Mouse (Mus musculus) limb, embryonic 15.5 days (tissue): ENCODE results near the gene Zyx. TPM values are rescaled to one million over a fixed set of nuclear protein-coding genes. Genes with fewer than 3 reads are reported as not detected.

Experiments
- ATAC-seq: fragments of 200-750 bp; cut with Nextera tagmentation; 2 replicates; pipeline ENCODE4 v1.8.0; 2017; ENCODE audit warnings: low read depth, moderate TSS enrichment; ENCODE audit not compliant: insufficient number of reproducible peaks, low FRiP score, low TSS enrichment
- H3K27ac ChIP-seq: fragments of 300-500 bp; sonication (generic); 2 replicates; pipeline ENCODE4 v1.5.1; 2015; ENCODE audit warnings: moderate library complexity, mild to moderate bottlenecking, inconsistent platforms
- H3K27me3 ChIP-seq: fragments of 300-500 bp; sonication (generic); 2 replicates; pipeline ENCODE4 v1.6.1; 2015; ENCODE audit warnings: inconsistent platforms
- H3K36me3 ChIP-seq: fragments of 300-500 bp; sonication (generic); 2 replicates; pipeline ENCODE4 v1.6.1; 2015; ENCODE audit warnings: inconsistent platforms
- H3K4me1 ChIP-seq: fragments of 300-500 bp; sonication (generic); 2 replicates; pipeline ENCODE4 v1.6.1; 2015; ENCODE audit warnings: inconsistent platforms
- H3K4me2 ChIP-seq: fragments of 300-500 bp; sonication (generic); 2 replicates; pipeline ENCODE4 v1.6.1; 2015; ENCODE audit warnings: mild to moderate bottlenecking, inconsistent platforms
- H3K4me3 ChIP-seq: fragments of 300-500 bp; sonication (generic); 2 replicates; pipeline ENCODE4 v1.5.1; 2015; ENCODE audit warnings: mild to moderate bottlenecking, inconsistent platforms
- H3K9ac ChIP-seq: fragments of 300-500 bp; sonication (generic); 2 replicates; pipeline ENCODE4 v1.6.1; 2015; ENCODE audit warnings: inconsistent platforms
- H3K9me3 ChIP-seq: fragments of 300-500 bp; sonication (generic); 2 replicates; pipeline ENCODE4 v1.6.1; 2016; ENCODE audit warnings: inconsistent platforms
- WGBS: fragments of 180-500 bp; shearing (Covaris S2); methylation state at CpG from one replicate; pipeline ENCODE4 v1.1.7; 2015; 5-methylcytosine and 5-hydroxymethylcytosine counted together
- polyA plus RNA-seq: library from polyadenylated mRNA; unstranded; fragments of >200 nt; fragmentation: Nextera tagmentation; extraction: Ambion mirVana; gene quantifications from 2 replicates; pipeline ENCODE4 v1.2.1, GENCODE M21; 2015

The Zyx gene
- polyA plus RNA-seq, 1 experiment from 2014 or later, result 107 TPM

DNA sequence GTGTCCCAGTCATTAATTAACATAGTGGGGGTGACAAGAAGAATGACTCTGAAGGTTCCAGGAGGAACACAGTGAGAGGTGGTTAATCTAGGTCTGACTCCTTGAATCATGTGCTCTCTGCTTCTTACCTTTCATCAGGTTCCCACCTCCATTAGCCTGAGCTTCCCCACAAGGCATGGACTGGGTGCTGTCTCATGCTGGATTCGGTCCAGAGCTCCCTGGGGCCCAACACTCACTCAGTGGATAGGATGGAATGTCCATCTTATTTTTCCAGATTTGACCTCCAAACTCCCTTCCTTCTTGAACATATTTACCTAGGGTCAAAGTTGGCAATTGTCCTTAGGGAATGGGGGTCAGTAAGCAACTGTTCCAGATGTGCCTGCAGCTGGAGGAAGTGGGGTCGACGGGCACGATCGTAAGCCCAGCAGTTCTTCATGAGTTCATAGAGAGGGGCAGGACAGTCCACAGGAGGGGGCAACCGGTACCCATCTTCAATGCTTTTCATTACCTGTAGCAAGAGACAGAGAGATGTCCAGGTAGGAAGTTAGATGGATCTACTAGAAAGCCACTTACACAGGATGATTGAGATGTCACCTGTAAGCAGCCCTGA is 10.9 kb downstream of the Zyx start:
- no peak overlapping the region for H3K4me2 ChIP-seq
- H3K9me3 ChIP-seq, result no peaks in the 10 kb centered on the region
- no peaks in the 10 kb centered on the region for H3K27me3 ChIP-seq
- no peak overlapping the region for H3K27ac ChIP-seq
- 72% methylated on average over 6 of the region's 6 CpGs for WGBS
- H3K4me3 ChIP-seq, result no peak overlapping the region
- H3K4me1 ChIP-seq, result peaks cover 17% of the 10 kb centered on the region
- H3K36me3 ChIP-seq, result peaks cover 62% of the 10 kb centered on the region
- ATAC-seq, result no peak
- H3K9ac ChIP-seq, result no peak overlapping the region

DNA sequence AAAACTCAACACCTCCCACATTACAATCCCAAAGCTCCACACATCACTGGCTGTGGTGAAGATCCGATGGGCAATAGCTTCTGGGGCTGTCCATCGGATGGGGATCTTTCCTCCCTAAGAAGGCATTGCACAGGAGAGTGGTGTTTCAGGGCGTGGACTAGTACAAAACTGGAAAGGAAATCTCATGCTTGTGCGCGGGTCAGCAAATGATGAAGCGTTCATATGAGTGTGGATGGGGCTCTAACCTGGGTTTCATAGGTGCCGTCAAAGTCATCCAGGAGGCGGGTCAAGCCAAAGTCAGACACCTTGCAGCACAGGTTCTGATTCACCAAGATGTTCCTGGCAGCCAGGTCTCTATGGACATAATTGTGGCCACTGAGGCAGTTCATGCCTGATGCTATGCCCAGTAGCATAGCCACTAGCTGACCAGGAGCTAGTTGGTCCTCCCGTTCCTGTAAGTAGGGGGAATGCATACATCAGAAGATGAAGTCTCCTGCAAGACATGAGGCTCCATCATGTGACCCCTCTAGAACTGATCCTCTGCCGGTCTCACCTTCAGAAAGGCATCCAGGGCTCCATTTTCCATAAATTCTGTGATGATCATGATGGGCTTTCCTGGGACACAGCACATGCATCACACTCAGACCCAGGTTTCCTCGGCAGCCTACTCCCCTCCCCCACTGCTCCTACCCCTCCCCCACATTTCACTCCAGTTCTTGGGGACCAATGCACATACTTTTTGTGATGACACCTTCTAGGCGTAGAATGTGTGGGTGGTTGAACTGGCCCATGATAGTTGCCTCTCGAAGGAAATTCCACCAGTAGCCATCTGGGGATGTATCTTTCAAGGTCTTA is 11.8 kb downstream of the Zyx start:
- Histone ChIP-seq H3K27me3 (no peaks in the 10 kb centered on the region), H3K4me3 (no peak overlapping the region), H3K9ac (no peak overlapping the region), H3K27ac (no peak overlapping the region), H3K4me1 (peaks cover 17% of the 10 kb centered on the region), H3K9me3 (no peaks in the 10 kb centered on the region), H3K4me2 (no peak overlapping the region), H3K36me3 (peaks cover 56% of the 10 kb centered on the region)
- 90% methylated on average over 13 of the region's 13 CpGs for WGBS
- ATAC-seq, result no peak

DNA sequence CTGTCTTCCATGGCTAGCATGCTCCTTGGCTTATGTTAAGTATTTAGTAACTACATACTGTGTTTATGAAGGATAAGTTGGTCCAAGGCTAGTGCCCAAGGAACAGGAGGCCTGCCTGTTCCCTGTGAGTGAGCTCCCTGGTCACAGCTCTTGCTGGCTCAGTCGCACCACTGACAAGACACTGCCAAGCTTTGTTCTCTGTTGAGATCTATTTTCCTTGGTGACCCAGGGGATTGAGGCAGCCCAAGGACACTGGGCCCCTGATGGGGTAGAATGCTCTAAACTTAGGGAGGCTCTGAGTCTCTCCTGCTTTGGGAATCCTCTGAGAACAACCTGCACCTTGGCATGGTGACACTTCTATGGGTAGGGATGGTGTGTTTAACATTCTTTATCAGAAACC is 12.6 kb downstream of the Zyx start:
- WGBS, result 59% methylated on average over 1 of the region's 1 CpGs
- Histone ChIP-seq H3K9me3 (no peaks in the 10 kb centered on the region), H3K36me3 (peaks cover 48% of the 10 kb centered on the region), H3K4me2 (no peak overlapping the region), H3K4me3 (no peak overlapping the region), H3K27me3 (no peaks in the 10 kb centered on the region), H3K27ac (no peak overlapping the region), H3K9ac (no peak overlapping the region), H3K4me1 (peaks cover 13% of the 10 kb centered on the region)
- no peak for ATAC-seq

DNA sequence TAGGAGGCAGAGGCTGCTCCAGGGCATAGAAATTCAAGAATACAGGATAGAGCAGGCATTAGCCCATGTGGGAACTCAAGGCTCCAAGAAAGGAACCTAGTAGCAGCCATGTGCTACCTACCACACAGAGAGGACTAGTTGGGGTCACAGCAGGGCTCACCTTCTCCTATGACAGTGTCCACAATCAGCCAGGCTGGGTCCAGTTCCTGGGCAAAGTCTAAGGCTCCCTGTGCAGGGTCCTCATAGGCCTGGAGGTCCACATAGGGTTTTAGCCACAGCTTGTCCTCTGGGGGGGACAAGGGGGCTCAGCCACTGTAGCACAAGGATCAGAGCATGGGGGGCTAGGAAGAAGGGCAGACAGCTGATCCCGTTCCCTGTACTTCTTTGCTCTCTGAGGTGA is 13.1 kb downstream of the Zyx start:
- Histone ChIP-seq H3K4me3 (no peak overlapping the region), H3K9me3 (no peaks in the 10 kb centered on the region), H3K4me1 (peaks cover 8% of the 10 kb centered on the region), H3K36me3 (peaks cover 44% of the 10 kb centered on the region), H3K9ac (no peak overlapping the region), H3K4me2 (no peak overlapping the region), H3K27ac (no peak overlapping the region), H3K27me3 (no peaks in the 10 kb centered on the region)
- ATAC-seq, result no peak
- 81% methylated on average over 1 of the region's 1 CpGs for WGBS

DNA sequence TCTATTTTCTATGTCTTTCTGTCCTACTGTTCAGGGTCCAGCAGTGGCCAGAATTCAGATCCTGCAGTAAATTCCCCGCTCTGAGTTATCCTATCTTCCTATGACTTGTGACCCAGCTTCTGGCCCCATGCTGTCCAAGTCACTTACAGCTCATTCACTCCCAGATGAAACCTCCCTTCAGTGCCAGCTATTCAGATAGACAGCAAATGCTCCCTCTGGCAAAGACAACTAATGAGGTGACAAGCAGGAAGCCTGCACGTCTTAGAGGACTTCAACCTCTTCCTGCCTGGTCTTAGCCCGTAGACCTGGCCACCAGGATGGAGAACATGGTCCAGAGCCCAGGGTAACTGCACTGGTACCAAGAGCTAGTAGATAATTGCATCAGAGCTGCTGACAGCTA is 13.5 kb downstream of the Zyx start:
- no peak overlapping the region for H3K4me3 ChIP-seq
- no peaks in the 10 kb centered on the region for H3K9me3 ChIP-seq
- no peak overlapping the region for H3K4me2 ChIP-seq
- peaks cover 6% of the 10 kb centered on the region; the same call in 1 of the 2 replicates for H3K4me1 ChIP-seq
- 49% methylated on average over 3 of the region's 3 CpGs for WGBS
- no peaks in the 10 kb centered on the region for H3K27me3 ChIP-seq
- peaks cover 39% of the 10 kb centered on the region for H3K36me3 ChIP-seq
- H3K9ac ChIP-seq, result no peak overlapping the region
- no peak overlapping the region for H3K27ac ChIP-seq
- ATAC-seq, result no peak

DNA sequence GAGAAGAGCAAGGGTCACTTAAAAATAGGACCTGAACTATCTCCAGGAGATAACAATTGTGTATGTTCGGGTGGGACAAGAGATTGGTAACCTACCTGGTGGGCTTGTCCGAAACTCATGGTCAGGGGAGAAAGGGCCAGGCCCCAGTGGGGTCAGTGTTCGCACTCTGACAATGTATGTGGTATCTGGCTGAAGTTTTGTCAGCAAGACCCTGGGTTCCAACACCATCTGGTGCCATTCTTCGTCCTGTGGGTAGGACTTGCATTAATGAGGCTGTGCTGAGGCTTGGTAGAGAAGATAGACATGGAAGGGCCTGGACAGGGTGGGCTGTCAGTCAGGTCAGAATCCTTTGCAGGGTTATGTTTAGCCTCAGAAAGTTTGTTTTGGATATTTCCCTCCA is 14.6 kb downstream of the Zyx start:
- no peak overlapping the region for H3K9ac ChIP-seq
- 87% methylated on average over 4 of the region's 4 CpGs for WGBS
- H3K27ac ChIP-seq, result no peak overlapping the region
- no peak overlapping the region for H3K4me3 ChIP-seq
- no peak overlapping the region for H3K4me2 ChIP-seq
- no peak for ATAC-seq
- H3K27me3 ChIP-seq, result no peaks in the 10 kb centered on the region
- peaks cover 6% of the 10 kb centered on the region; the same call in 1 of the 2 replicates for H3K4me1 ChIP-seq
- H3K36me3 ChIP-seq, result peaks cover 29% of the 10 kb centered on the region
- no peaks in the 10 kb centered on the region for H3K9me3 ChIP-seq

DNA sequence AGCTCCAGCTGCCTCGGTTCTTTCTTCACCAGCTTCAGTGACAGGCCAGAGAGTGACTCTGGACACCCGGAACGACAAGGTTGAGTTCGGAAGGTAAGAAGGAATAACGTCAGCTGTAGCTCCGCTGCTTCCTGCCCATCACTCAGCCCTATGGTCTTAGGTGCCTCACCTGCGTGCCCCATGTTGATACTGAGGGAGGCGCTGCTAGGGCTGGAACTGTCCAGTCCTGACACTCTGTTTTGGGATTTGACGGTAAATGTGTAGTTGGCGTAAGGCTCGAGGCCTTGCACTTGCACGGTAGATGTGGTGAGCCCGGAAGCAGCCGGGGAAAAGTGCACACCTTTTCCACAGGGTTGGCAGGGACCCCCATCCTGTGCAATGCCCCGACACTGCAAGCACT is 15.2 kb downstream of the Zyx start:
- Histone ChIP-seq H3K9ac (no peak overlapping the region), H3K27ac (no peak overlapping the region), H3K27me3 (no peaks in the 10 kb centered on the region), H3K36me3 (peaks cover 24% of the 10 kb centered on the region), H3K4me3 (no peak overlapping the region), H3K4me1 (peaks cover 4% of the 10 kb centered on the region; the same call in 1 of the 2 replicates), H3K9me3 (no peaks in the 10 kb centered on the region), H3K4me2 (no peak overlapping the region)
- no peak for ATAC-seq
- 88% methylated on average over 15 of the region's 15 CpGs for WGBS

DNA sequence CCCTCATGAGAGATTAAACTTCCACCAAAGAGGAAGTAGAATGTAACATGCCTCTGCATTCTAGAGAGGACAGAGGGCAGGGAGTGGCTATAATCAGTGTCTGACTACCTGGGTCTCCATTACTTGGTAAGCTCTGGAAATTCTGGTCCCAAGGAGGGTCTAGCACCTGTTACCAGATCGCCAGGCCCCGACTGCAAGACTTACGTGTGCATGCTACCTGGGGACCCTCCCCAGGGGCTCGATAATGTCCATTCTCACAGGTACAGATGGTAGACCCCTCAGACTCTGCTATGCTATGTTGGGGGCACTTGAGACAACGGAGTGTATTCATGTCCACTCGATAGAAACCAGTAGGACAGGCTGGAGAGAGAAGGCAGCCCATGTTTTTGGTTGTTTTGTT is 15.8 kb downstream of the Zyx start:
- 93% methylated on average over 6 of the region's 6 CpGs for WGBS
- H3K4me1 ChIP-seq, result 0 out of 2 replicates have a peak, but pooled peaks cover 2% of the 10 kb centered on the region
- H3K36me3 ChIP-seq, result peaks cover 18% of the 10 kb centered on the region
- no peak for ATAC-seq
- no peaks in the 10 kb centered on the region for H3K27me3 ChIP-seq
- no peak overlapping the region for H3K4me3 ChIP-seq
- H3K9me3 ChIP-seq, result no peaks in the 10 kb centered on the region
- no peak overlapping the region for H3K4me2 ChIP-seq
- H3K27ac ChIP-seq, result no peak overlapping the region
- no peak overlapping the region for H3K9ac ChIP-seq

DNA sequence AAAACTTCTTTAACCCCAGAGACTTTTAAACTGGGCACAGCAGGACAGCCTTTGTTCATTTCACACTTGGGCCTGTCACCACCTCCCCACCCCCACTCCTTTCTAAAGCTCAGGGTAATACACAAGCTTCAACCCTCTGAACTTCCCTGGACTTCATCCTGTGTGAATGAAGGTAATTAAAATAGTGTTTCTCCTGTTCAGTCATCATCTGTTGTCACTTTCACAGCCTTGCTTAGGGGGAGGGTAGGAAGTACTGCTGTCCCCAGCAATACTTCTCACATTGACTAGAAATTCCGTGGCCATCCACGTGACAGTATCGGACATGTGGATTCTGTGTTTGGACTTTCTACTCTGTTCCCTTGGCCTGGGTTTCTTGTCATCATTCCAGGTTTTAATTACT is 20.4 kb downstream of the Zyx start:
- ATAC-seq, result no peak
- Histone ChIP-seq H3K4me3 (no peak overlapping the region), H3K27ac (no peak overlapping the region), H3K36me3 (0 out of 2 replicates have a peak, but pooled peaks cover 2% of the 10 kb centered on the region), H3K9me3 (no peaks in the 10 kb centered on the region), H3K4me1 (peaks cover 21% of the 10 kb centered on the region), H3K27me3 (no peaks in the 10 kb centered on the region), H3K9ac (no peak overlapping the region), H3K4me2 (no peak overlapping the region)
- WGBS, result 21% methylated on average over 3 of the region's 3 CpGs

DNA sequence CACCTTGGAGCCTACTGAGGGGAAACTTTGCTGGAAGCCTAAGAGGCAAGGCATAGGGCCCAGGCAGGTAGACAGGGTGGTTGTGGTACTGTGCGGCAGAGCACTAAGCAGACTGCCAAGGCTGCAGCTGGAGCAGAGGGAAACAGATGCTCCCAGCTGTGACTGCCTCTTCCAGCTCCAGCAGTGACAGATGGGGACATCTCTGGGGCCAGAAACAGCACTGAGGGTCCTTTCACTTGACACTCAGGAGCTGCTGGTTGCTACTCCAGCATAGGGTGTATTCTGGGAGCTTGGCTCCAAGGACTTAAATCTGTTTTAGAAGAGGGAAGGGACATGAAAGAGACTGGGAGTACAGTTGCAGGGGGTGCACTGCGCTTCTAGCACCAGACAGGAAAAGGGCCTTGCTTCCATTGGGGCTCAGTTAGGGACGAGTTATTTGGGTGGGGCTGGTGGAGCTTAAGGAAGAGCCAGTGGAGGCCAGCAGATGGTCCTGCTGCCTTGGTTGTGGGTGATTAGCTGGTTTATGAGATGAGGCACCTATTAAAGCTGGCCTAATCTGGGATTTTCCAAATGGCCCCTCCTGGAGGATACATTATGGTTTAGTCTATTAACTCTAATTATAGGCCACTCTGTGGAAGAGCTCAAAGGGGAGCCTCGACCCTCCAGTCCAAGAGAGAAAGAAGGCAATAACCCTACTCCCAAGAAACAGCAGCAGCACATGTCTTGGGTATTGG is 21.4 kb downstream of the Zyx start:
- ATAC-seq, result no peak
- Histone ChIP-seq H3K9me3 (no peaks in the 10 kb centered on the region), H3K4me2 (no peak overlapping the region), H3K27me3 (no peaks in the 10 kb centered on the region), H3K27ac (0 out of 2 replicates have a peak overlapping the region, but pooled peaks have one; percentile 22), H3K4me1 (peaks cover 27% of the 10 kb centered on the region), H3K36me3 (0 out of 2 replicates have a peak, but pooled peaks cover under 1% of the 10 kb centered on the region), H3K4me3 (no peak overlapping the region), H3K9ac (no peak overlapping the region)
- 34% methylated on average over 4 of the region's 4 CpGs for WGBS

DNA sequence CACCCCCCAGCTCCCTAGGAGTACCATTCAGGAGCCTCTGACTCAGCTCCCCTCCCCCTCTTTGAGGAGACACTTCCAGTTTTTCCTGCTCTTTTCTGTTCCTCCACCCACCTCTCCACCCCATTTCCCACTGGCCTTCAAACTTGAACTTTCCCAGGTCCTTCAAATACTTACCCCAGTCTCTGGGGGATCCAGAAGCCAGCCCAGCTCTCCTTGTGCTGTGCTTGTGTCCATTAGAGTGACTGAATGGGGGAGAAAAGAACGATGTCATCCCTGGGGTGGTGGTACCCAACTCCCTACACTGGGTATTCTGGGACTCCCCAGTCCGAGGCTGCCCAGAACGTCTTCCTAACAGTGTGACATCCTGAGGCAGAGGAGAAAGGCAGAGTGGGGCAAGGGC is 22.6 kb downstream of the Zyx start:
- Histone ChIP-seq H3K4me1 (peaks cover 27% of the 10 kb centered on the region), H3K4me2 (peak overlapping the region; percentile 86), H3K36me3 (no peaks in the 10 kb centered on the region), H3K4me3 (peak overlapping the region; percentile 50), H3K9me3 (no peaks in the 10 kb centered on the region), H3K27me3 (no peaks in the 10 kb centered on the region), H3K9ac (no peak overlapping the region), H3K27ac (peak overlapping the region; percentile 59)
- 7% methylated on average over 3 of the region's 3 CpGs for WGBS
- no peak for ATAC-seq

DNA sequence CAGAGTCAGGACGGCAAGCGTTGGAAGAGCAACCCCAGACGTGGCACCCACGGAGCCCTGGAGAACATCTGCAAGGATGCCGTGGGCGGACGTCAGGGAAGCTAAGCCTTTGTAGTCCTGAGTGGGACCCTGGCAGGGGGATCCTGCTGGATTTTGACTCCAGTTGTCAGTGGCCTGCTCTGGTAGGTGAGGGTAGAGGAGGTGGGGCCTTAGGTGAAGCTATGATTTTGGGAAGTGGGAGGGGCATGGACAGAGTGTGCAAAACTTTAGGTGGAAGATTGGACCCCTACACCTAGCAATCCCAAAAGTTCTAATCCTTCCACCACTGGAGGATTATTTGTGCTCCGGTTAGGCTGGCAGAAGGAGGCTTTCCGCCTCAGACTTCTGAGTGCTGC is 23.0 kb downstream of the Zyx start:
- Histone ChIP-seq H3K4me1 (peaks cover 27% of the 10 kb centered on the region), H3K27ac (peak overlapping the region; percentile 70), H3K4me3 (peak overlapping the region; percentile 50), H3K9ac (no peak overlapping the region), H3K27me3 (no peaks in the 10 kb centered on the region), H3K36me3 (no peaks in the 10 kb centered on the region), H3K4me2 (peak overlapping the region; percentile 86), H3K9me3 (no peaks in the 10 kb centered on the region)
- peak; percentile 40; the same call in 1 of the 2 replicates for ATAC-seq
- WGBS, result 13% methylated on average over 9 of the region's 9 CpGs
